Comparison of ENCODE assay signal across 8 mouse cellular contexts in genomic region chr5:147076026-147076798, GRCm38 (mm10). TPM values are rescaled to one million over a fixed set of nuclear protein-coding genes. Genes with fewer than 3 reads are reported as not detected.
DNase-seq lines count a peak whose midpoint lies in the region; ATAC-seq and TF ChIP-seq lines count a peak whose summit lies in the region.

Gene Lnx2 (minus strand): TSS chr5:147076586.

- H3K4me1 ChIP-seq in hindbrain, embryonic 10.5 days (replicated peaks): peaks cover 33% of the 10 kb centered on the region
- H3K4me1 ChIP-seq in lung, postnatal 0 days (ENCODE audit: insufficient read depth, low read depth, low read length): peaks cover 22% of the 10 kb centered on the region; the same call in 1 of the 2 replicates

- peak within 1 kb of the TSS; percentile 91 for H3K27ac ChIP-seq in hindbrain, embryonic 10.5 days
- H3K27ac ChIP-seq in lung, postnatal 0 days (ENCODE audit: low read length): peak within 1 kb of the TSS; percentile 98

- peak within 1 kb of the TSS; percentile 67 for H3K4me2 ChIP-seq in lung, postnatal 0 days (replicated peaks; ENCODE audit: low read depth, low read length)

- peak; percentile 99 for DNase-seq in MN1 (ENCODE audit: low spot score)
- peak; percentile 98 for DNase-seq in cerebellum, adult 9-10 months
- DNase-seq in hindbrain, embryonic 10.5 days (ENCODE audit: low spot score): peak; percentile 98
- peak; percentile 97 for DNase-seq in layer of hippocampus, adult 9-11 months
- DNase-seq in lung, postnatal 0 days (ENCODE audit: low spot score): peak; percentile 99
- DNase-seq in ovary, postnatal 14 days (ENCODE audit: low spot score): peak; percentile 93
- DNase-seq in thymus, postnatal 14 days: peak; percentile 98

- no peaks in the 10 kb centered on the region for H3K9me3 ChIP-seq in hindbrain, embryonic 10.5 days
- H3K9me3 ChIP-seq in lung, postnatal 0 days (ENCODE audit: low read length): no peaks in the 10 kb centered on the region

- no peak for TF ChIP-seq EP300 in lung, postnatal 0 days (IDR thresholded peaks at IDR 0.05)

- TF ChIP-seq CTCF in lung, postnatal 0 days (IDR thresholded peaks at IDR 0.05): peak; percentile 83

- under 1% methylated on average over 65 of the region's 65 CpGs for WGBS in hindbrain, embryonic 10.5 days
- under 1% methylated on average over 60 of the region's 65 CpGs for WGBS in lung, postnatal 0 days

- H3K36me3 ChIP-seq in hindbrain, embryonic 10.5 days: peaks cover 21% of the 10 kb centered on the region
- H3K36me3 ChIP-seq in lung, postnatal 0 days (ENCODE audit: insufficient read depth, low read length): no peaks in the 10 kb centered on the region

- H3K4me3 ChIP-seq in hindbrain, embryonic 10.5 days: peak within 1 kb of the TSS; percentile 91
- peak within 1 kb of the TSS; percentile 93 for H3K4me3 ChIP-seq in lung, postnatal 0 days (ENCODE audit: low read depth, low read length)

- H3K9ac ChIP-seq in lung, postnatal 0 days (replicated peaks; ENCODE audit: low read depth): peak within 1 kb of the TSS; percentile 92

- ATAC-seq in frontal cortex, adult (ENCODE audit: low TSS enrichment): peak; percentile 95
- ATAC-seq in lung, postnatal 0 days: peak; percentile 94

- H3K27me3 ChIP-seq in hindbrain, embryonic 10.5 days (ENCODE audit: insufficient read depth, poor library complexity, severe bottlenecking): no peaks in the 10 kb centered on the region; the same call in 1 of the 2 replicates
- no peaks in the 10 kb centered on the region for H3K27me3 ChIP-seq in lung, postnatal 0 days (replicated peaks; ENCODE audit: insufficient read depth, low read length)

RNA-seq across cellular contexts. Expression of gene Lnx2, which starts in this region (rescaled TPM):
- polyA plus RNA-seq in hindbrain, embryonic 10.5 days (2016; fragmentation: Nextera tagmentation; extraction: Ambion mirVana): 8.2 and 8.4 TPM in 2 replicates
- polyA plus RNA-seq in lung, postnatal 0 days (2015; fragmentation: Nextera tagmentation; extraction: Ambion mirVana): 12.4 and 14.5 TPM in 2 replicates

Comparison
In these comparisons a context has a peak if more than half of its experiments do, and no peak if none do; other contexts are left out.
1. Peak in every context shown above with its lines: DNase-seq, ATAC-seq, H3K4me3 ChIP-seq and H3K27ac ChIP-seq.